Mouse (Mus musculus): Measurements from ENCODE around the gene Gfod1.

Gene Gfod1

GRCm38 (mm10) chr13:43263646-43264045, 40.3 kb downstream of the Gfod1 start:
- no peak for DNase-seq (ENCODE audit: low spot score in 2 of 2)

- peak; percentile 65 to 66 for DNase-seq (ENCODE audit: low spot score in 2 of 2)
Measured at GRCm38 (mm10) chr13:43262114-43262739, 41.7 kb downstream of the Gfod1 start.

GRCm38 (mm10) chr13:43261287-43261686, 42.7 kb downstream of the Gfod1 start:
- no peak for DNase-seq (ENCODE audit: low spot score in 2 of 2)

- no peak for DNase-seq (ENCODE audit: low spot score in 2 of 2)
Measured at GRCm38 (mm10) chr13:43260731-43261130, 43.2 kb downstream of the Gfod1 start.

- no peak for DNase-seq (ENCODE audit: low spot score in 2 of 2)
Measured at GRCm38 (mm10) chr13:43256447-43256846, 47.5 kb downstream of the Gfod1 start.

GRCm38 (mm10) chr13:43253526-43253925, 50.4 kb downstream of the Gfod1 start:
- no peak for DNase-seq (ENCODE audit: low spot score in 2 of 2)

- DNase-seq (ENCODE audit: low spot score in 2 of 2), result no peak
Measured at GRCm38 (mm10) chr13:43252105-43252790, 51.7 kb downstream of the Gfod1 start.

- DNase-seq (ENCODE audit: low spot score in 2 of 2), result no peak
Measured at GRCm38 (mm10) chr13:43251391-43251790, 52.6 kb downstream of the Gfod1 start.

- DNase-seq (ENCODE audit: low spot score in 2 of 2), result no peak
Measured at GRCm38 (mm10) chr13:43250653-43251052, 53.3 kb downstream of the Gfod1 start.

- no peak for DNase-seq (ENCODE audit: low spot score in 2 of 2)
Measured at GRCm38 (mm10) chr13:43250106-43250505, 53.9 kb downstream of the Gfod1 start.

- no peak for DNase-seq (ENCODE audit: low spot score in 2 of 2)
Measured at GRCm38 (mm10) chr13:43248381-43248780, 55.6 kb downstream of the Gfod1 start.

GRCm38 (mm10) chr13:43246876-43247275, 57.1 kb downstream of the Gfod1 start:
- no peak for DNase-seq (ENCODE audit: low spot score in 2 of 2)

- no peak for DNase-seq (ENCODE audit: low spot score in 2 of 2)
Measured at GRCm38 (mm10) chr13:43243793-43244192, 60.2 kb downstream of the Gfod1 start.

- DNase-seq (ENCODE audit: low spot score in 2 of 2), result no peak
Measured at GRCm38 (mm10) chr13:43243240-43243639, 60.7 kb downstream of the Gfod1 start.

GRCm38 (mm10) chr13:43241750-43242149, 62.2 kb downstream of the Gfod1 start:
- DNase-seq (ENCODE audit: low spot score in 2 of 2), result no peak

GRCm38 (mm10) chr13:43241069-43241468, 62.9 kb downstream of the Gfod1 start:
- no peak for DNase-seq (ENCODE audit: low spot score in 2 of 2)

GRCm38 (mm10) chr13:43239790-43240216, 64.2 kb downstream of the Gfod1 start:
- peak; percentile 63 to 66 for DNase-seq (ENCODE audit: low spot score in 2 of 2)

GRCm38 (mm10) chr13:43236630-43237029, 67.3 kb downstream of the Gfod1 start:
- DNase-seq (ENCODE audit: low spot score in 2 of 2), result peak; percentile 79 to 86

- no peak for DNase-seq (ENCODE audit: low spot score in 2 of 2)
Measured at GRCm38 (mm10) chr13:43235982-43236381, 68.0 kb downstream of the Gfod1 start.

- no peak for DNase-seq (ENCODE audit: low spot score in 2 of 2)
Measured at GRCm38 (mm10) chr13:43235586-43235910, 68.4 kb downstream of the Gfod1 start.

GRCm38 (mm10) chr13:43234869-43235585, 68.9 kb downstream of the Gfod1 start:
- no peak for DNase-seq (ENCODE audit: low spot score in 2 of 2)

- peak in 1 of 2 experiments; percentile 42 for DNase-seq (ENCODE audit: low spot score in 2 of 2)
Measured at GRCm38 (mm10) chr13:43233331-43233730, 70.6 kb downstream of the Gfod1 start.
